Mouse (Mus musculus) cerebellum, adult 2 months (tissue): ENCODE data around the gene Atp1a2.

Experiments
- CTCF ChIP-seq: fragments of 200-500 bp; IDR thresholded peaks from 2 replicates; pipeline ENCODE4 v1.5.1; 2011; ENCODE audit warnings: low read depth, mild to moderate bottlenecking, control low read depth, low read length, moderate library complexity, borderline replicate concordance; ENCODE audit not compliant: insufficient read depth
- POLR2A ChIP-seq: fragments of 200-500 bp; IDR thresholded peaks from 2 replicates; pipeline ENCODE4 v1.6.1; 2011; ENCODE audit warnings: low read length, control low read depth, borderline replicate concordance; ENCODE audit not compliant: insufficient read depth

- no peak for TF ChIP-seq POLR2A
- TF ChIP-seq CTCF = no peak
Observed at GRCm38 (mm10) chr1:172300247-172300646, 2.4 kb upstream of the Atp1a2 start.
